Mouse (Mus musculus) hindbrain, embryonic 11.5 days (tissue): ENCODE measurements around the gene Frs3. TPM values are rescaled to one million over a fixed set of nuclear protein-coding genes. Genes with fewer than 3 reads are reported as not detected.

Experiments used
- ATAC-seq: fragments of 200-750 bp; cut with Nextera tagmentation; 2 replicates; pipeline ENCODE4 v1.8.0; 2017; ENCODE audit warnings: mild to moderate bottlenecking, moderate TSS enrichment, moderate library complexity; ENCODE audit not compliant: low FRiP score
- DNase-seq: peaks from one replicate; pipeline ENCODE4 v3.0.0-alpha.2; 2015; ENCODE audit warnings: low spot score
- H3K27ac ChIP-seq: fragments of 300-500 bp; sonication (generic); 2 replicates; pipeline ENCODE4 v1.5.1; 2014; ENCODE audit warnings: mild to moderate bottlenecking, low read depth, low read length
- H3K27me3 ChIP-seq: fragments of 300-500 bp; sonication (generic); 2 replicates; pipeline ENCODE4 v1.6.1; 2014; ENCODE audit warnings: mild to moderate bottlenecking, low read length, moderate library complexity, mixed read lengths; ENCODE audit not compliant: control insufficient read depth, insufficient read depth
- H3K36me3 ChIP-seq: fragments of 300-500 bp; sonication (generic); 2 replicates; pipeline ENCODE4 v1.6.1; 2014; ENCODE audit warnings: mild to moderate bottlenecking, low read length, moderate library complexity, mixed read lengths; ENCODE audit not compliant: control insufficient read depth, insufficient read depth
- H3K4me1 ChIP-seq: fragments of 300-500 bp; sonication (generic); replicated peaks from 2 replicates; pipeline ENCODE4 v1.6.1; 2014; ENCODE audit warnings: low read length, mixed read lengths; ENCODE audit not compliant: control insufficient read depth, insufficient read depth
- H3K4me2 ChIP-seq: fragments of 300-500 bp; sonication (generic); replicated peaks from 2 replicates; pipeline ENCODE4 v1.6.1; 2014; ENCODE audit warnings: mild to moderate bottlenecking, low read depth, low read length
- H3K4me3 ChIP-seq: fragments of 300-500 bp; sonication (generic); 2 replicates; pipeline ENCODE4 v1.5.1; 2014; ENCODE audit warnings: low read depth, low read length
- H3K9ac ChIP-seq: fragments of 300-500 bp; sonication (generic); 2 replicates; pipeline ENCODE4 v1.6.1; 2014; ENCODE audit warnings: low read depth, low read length
- H3K9me3 ChIP-seq: fragments of 300-500 bp; sonication (generic); 2 replicates; pipeline ENCODE4 v1.6.1; 2016; ENCODE audit warnings: low read length; ENCODE audit not compliant: control insufficient read depth
- WGBS: fragments of 180-500 bp; shearing (Covaris S2); extraction: QIAGEN DNeasy Blood & Tissue Kit; methylation state at CpG from one replicate; pipeline ENCODE4 v1.1.7; 2014; 5-methylcytosine and 5-hydroxymethylcytosine counted together
- polyA plus RNA-seq: library from polyadenylated mRNA; unstranded; fragments of >200 nt; fragmentation: Nextera tagmentation; extraction: Ambion mirVana; gene quantifications from 2 replicates; pipeline ENCODE4 v1.2.1, GENCODE M21; 2014

The Frs3 gene
- polyA plus RNA-seq, 1 experiment from 2014 or later: 7.9 TPM

DNA sequence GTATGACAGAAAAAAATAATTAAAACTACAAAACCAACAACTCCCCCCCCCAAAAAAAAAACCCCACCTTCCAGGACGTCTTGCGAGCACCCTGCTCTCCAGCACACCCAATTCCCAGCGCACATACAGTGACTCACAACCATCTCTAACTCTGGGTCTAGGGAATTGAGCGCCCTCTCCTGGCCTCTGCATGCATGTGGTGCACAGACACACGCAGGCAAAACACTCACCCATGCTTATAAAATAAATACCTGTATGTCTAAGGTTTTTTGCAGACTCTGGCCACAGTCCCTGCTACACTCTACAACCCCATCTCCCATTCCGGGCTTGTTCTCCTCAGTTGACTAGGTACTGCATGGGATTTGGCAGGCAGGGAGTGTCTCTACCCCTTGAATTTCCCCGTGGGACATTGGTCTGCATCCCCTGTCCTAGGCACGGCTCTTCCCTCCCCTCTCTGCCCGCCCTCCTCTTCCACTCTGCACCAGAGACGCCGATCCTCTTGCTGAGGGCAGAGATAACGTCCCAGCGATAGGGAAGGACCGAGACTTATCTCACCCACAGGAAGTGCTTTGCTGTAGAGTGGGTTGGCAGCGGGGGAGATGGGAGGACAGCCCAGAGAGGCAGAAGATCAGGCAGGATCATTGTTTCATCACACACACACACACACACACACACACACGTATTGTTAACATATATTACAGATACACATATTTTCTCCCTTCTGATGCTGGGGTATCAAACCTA is 54.3 kb downstream of the Frs3 start:
- DNase-seq: no peak
- Histone ChIP-seq H3K36me3 (no peaks in the 10 kb centered on the region), H3K9me3 (no peaks in the 10 kb centered on the region), H3K4me1 (peaks cover 6% of the 10 kb centered on the region), H3K27ac (no peak overlapping the region), H3K4me2 (no peak overlapping the region), H3K4me3 (no peak overlapping the region), H3K27me3 (peaks cover 8% of the 10 kb centered on the region), H3K9ac (no peak overlapping the region)
- no peak for ATAC-seq
- 49% methylated on average over 16 of the region's 16 CpGs for WGBS

GRCm38 (mm10) chr17:47744086-47744485 is 55.3 kb downstream of the Frs3 start:
- ATAC-seq: no peak
- Histone ChIP-seq H3K27me3 (0 out of 2 replicates have a peak, but pooled peaks cover 4% of the 10 kb centered on the region), H3K9me3 (no peaks in the 10 kb centered on the region), H3K36me3 (no peaks in the 10 kb centered on the region), H3K4me3 (no peak overlapping the region), H3K27ac (no peak overlapping the region), H3K4me1 (peaks cover 6% of the 10 kb centered on the region), H3K4me2 (no peak overlapping the region), H3K9ac (no peak overlapping the region)
- no peak for DNase-seq
- WGBS: 88% methylated on average over 14 of the region's 14 CpGs

GRCm38 (mm10) chr17:47744746-47745368 is 56.0 kb downstream of the Frs3 start:
- H3K9me3 ChIP-seq: no peaks in the 10 kb centered on the region
- H3K9ac ChIP-seq: no peak overlapping the region
- H3K36me3 ChIP-seq: no peaks in the 10 kb centered on the region
- ATAC-seq (no peak), DNase-seq (peak; percentile 15)
- no peak overlapping the region for H3K4me3 ChIP-seq
- no peak overlapping the region for H3K27ac ChIP-seq
- H3K4me2 ChIP-seq: no peak overlapping the region
- WGBS: 84% methylated on average over 10 of the region's 10 CpGs
- no peaks in the 10 kb centered on the region for H3K4me1 ChIP-seq
- H3K27me3 ChIP-seq: no peaks in the 10 kb centered on the region

- ATAC-seq (no peak), DNase-seq (no peak)
- Histone ChIP-seq H3K27ac (no peak overlapping the region), H3K4me3 (no peak overlapping the region), H3K27me3 (no peaks in the 10 kb centered on the region), H3K9ac (no peak overlapping the region), H3K36me3 (no peaks in the 10 kb centered on the region), H3K4me2 (no peak overlapping the region), H3K4me1 (no peaks in the 10 kb centered on the region), H3K9me3 (no peaks in the 10 kb centered on the region)
- 80% methylated on average over 14 of the region's 14 CpGs for WGBS
Observed at GRCm38 (mm10) chr17:47748791-47749553, 60.1 kb downstream of the Frs3 start.

DNA sequence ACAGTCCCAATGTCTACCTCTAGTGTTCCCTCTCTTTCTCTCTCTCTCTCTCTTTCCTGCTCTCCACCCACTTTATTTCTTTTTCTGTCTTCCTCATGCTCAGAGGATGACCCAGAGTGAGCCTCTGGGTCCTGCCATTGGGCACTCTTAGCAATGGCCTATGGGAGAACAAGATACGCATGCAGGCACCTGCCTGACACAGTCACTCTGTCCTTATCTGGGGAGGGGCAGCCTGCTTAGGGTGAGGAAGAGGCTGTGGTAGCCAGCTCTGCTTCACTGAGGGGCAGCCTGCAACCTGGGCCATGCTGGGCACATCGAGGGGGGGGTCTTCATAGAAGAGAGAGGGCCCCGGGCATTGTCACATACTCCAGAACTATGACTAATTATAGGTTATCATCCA is 60.8 kb downstream of the Frs3 start:
- no peak overlapping the region for H3K27ac ChIP-seq
- WGBS: 85% methylated on average over 3 of the region's 3 CpGs
- DNase-seq: no peak
- H3K27me3 ChIP-seq: no peaks in the 10 kb centered on the region
- H3K4me1 ChIP-seq: no peaks in the 10 kb centered on the region
- no peak overlapping the region for H3K4me2 ChIP-seq
- no peak overlapping the region for H3K9ac ChIP-seq
- no peak for ATAC-seq
- H3K36me3 ChIP-seq: no peaks in the 10 kb centered on the region
- no peak overlapping the region for H3K4me3 ChIP-seq
- H3K9me3 ChIP-seq: no peaks in the 10 kb centered on the region

DNA sequence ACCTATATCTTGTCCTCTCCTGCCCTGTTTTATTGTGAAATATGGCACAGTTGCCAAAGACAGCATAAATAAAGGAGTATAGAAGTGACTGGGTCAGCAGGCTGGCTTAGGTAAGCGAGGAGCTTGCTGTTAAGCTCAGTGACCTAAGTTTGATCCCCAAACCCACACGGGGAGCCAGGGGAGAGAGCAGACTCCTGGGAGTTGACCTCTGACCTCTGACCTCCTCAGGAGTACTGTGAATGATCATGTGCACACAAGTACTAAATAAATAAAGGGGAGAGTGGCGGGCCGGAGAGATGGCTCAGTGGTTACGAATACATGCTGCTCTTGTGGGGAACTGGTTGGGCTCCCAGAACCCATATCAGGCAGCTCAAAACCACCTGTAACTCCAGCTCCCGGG is 61.3 kb downstream of the Frs3 start:
- Histone ChIP-seq H3K9ac (no peak overlapping the region), H3K4me3 (no peak overlapping the region), H3K9me3 (no peaks in the 10 kb centered on the region), H3K4me1 (no peaks in the 10 kb centered on the region), H3K27ac (no peak overlapping the region), H3K4me2 (no peak overlapping the region), H3K27me3 (no peaks in the 10 kb centered on the region), H3K36me3 (no peaks in the 10 kb centered on the region)
- ATAC-seq (no peak), DNase-seq (no peak)
- WGBS: 51% methylated on average over 6 of the region's 6 CpGs

GRCm38 (mm10) chr17:47751811-47752210 is 63.0 kb downstream of the Frs3 start:
- H3K27me3 ChIP-seq: no peaks in the 10 kb centered on the region
- no peak for DNase-seq
- H3K4me2 ChIP-seq: no peak overlapping the region
- ATAC-seq: no peak
- no peaks in the 10 kb centered on the region for H3K36me3 ChIP-seq
- H3K27ac ChIP-seq: no peak overlapping the region
- no peaks in the 10 kb centered on the region for H3K4me1 ChIP-seq
- H3K4me3 ChIP-seq: no peak overlapping the region
- WGBS: 71% methylated on average over 5 of the region's 5 CpGs
- no peak overlapping the region for H3K9ac ChIP-seq
- H3K9me3 ChIP-seq: no peaks in the 10 kb centered on the region

GRCm38 (mm10) chr17:47753130-47753775 is 64.4 kb downstream of the Frs3 start:
- Histone ChIP-seq H3K36me3 (no peaks in the 10 kb centered on the region), H3K27me3 (no peaks in the 10 kb centered on the region), H3K4me3 (no peak overlapping the region), H3K4me2 (no peak overlapping the region), H3K4me1 (no peaks in the 10 kb centered on the region), H3K9me3 (no peaks in the 10 kb centered on the region), H3K9ac (no peak overlapping the region), H3K27ac (no peak overlapping the region)
- DNase-seq (no peak), ATAC-seq (no peak)
- WGBS: 82% methylated on average over 8 of the region's 8 CpGs
